ENCODE assay signal across 23 mouse cellular contexts in the genomic region with DNA sequence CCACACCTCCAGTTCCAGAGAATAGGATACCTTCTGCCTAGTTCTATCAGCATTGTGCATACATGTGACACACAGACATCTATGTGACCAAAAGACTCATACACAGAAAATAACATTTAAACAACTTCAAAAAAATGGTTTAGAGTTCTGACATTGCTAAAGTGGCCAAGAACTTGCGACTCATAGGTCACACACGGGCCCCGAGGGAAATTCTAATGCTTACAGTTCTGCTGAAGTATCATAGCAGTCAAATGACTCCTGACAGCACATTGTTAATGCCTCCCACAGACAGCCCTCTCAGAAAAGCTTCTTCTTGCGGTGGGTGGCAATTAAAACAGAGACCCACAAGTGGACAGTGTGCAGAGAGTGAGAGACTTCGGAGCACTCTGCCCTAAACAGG. TPM values are rescaled to one million over a fixed set of nuclear protein-coding genes. Genes with fewer than 3 reads are reported as not detected.
DNase-seq lines count a peak whose midpoint lies in the region; TF ChIP-seq lines count a peak whose summit lies in the region.
"Had no signal": no experiment of that assay in that cellular context is flagged by ENCODE, and none has a peak within 500 bp of the region (broad histone marks: within the 10 kb centered on the region; RNA-seq: fewer than 3 reads in every experiment).

No protein-coding gene starts in this region.

- no peaks in the 10 kb centered on the region for H3K79me2 ChIP-seq in C2C12 (ENCODE audit: control insufficient read depth, insufficient read depth)
- no peaks in the 10 kb centered on the region for H3K79me2 ChIP-seq in myocyte (ENCODE audit: control insufficient read depth, insufficient read depth)

- H3K27me3 ChIP-seq in C2C12 (ENCODE audit: control insufficient read depth, insufficient read depth, insufficient read length): no peaks in the 10 kb centered on the region
- H3K27me3 ChIP-seq in myocyte (ENCODE audit: control insufficient read depth, insufficient read depth, insufficient read length): no peaks in the 10 kb centered on the region
- H3K27me3 ChIP-seq: embryonic facial prominence, embryonic 13.5 days; embryonic facial prominence, embryonic 15.5 days; forebrain, embryonic 12.5 days; Patski had no signal

- TF ChIP-seq POLR2A in myocyte (IDR thresholded peaks at IDR 0.05; ENCODE audit: insufficient read length, low read depth): no peak

- H3K4me2 ChIP-seq in myocyte (ENCODE audit: low read depth): peak overlapping the region; percentile 16
- H3K4me2 ChIP-seq: embryonic facial prominence, embryonic 13.5 days; embryonic facial prominence, embryonic 15.5 days; forebrain, embryonic 12.5 days had no signal

- no peaks in the 10 kb centered on the region for H3K79me3 ChIP-seq in C2C12 (ENCODE audit: low read depth)

- no peak for TF ChIP-seq CTCF in C2C12 (IDR thresholded peaks at IDR 0.05; ENCODE audit: control insufficient read depth, insufficient read depth, insufficient read length)

- H3K4me3 ChIP-seq in C2C12 (ENCODE audit: insufficient read depth, poor library complexity, severe bottlenecking) (no peak overlapping the region), myocyte (no peak overlapping the region)
- H3K4me3 ChIP-seq: embryonic facial prominence, embryonic 13.5 days; embryonic facial prominence, embryonic 15.5 days; erythroblast, embryonic 14.5 days; forebrain, embryonic 10.5 days; forebrain, embryonic 12.5 days had no signal

- H3ac ChIP-seq in C2C12 (ENCODE audit: control insufficient read depth, insufficient read length, low read depth): no peak overlapping the region
- no peak overlapping the region for H3ac ChIP-seq in myocyte (ENCODE audit: control insufficient read depth, insufficient read length)

- H3K36me3 ChIP-seq in C2C12 (ENCODE audit: control insufficient read depth, insufficient read depth) (no peaks in the 10 kb centered on the region), myocyte (ENCODE audit: control insufficient read depth, insufficient read depth) (no peaks in the 10 kb centered on the region)
- H3K36me3 ChIP-seq: embryonic facial prominence, embryonic 13.5 days; embryonic facial prominence, embryonic 15.5 days; forebrain, embryonic 10.5 days; forebrain, embryonic 12.5 days had no signal

- peak; percentile 55 for DNase-seq in adipocyte (ENCODE audit: low spot score)
- no peak for DNase-seq in ovary, postnatal 10 days (ENCODE audit: low spot score)
- DNase-seq in kidney, postnatal 10 days: no peak
- no peak for DNase-seq in thymus, postnatal 10 days (ENCODE audit: low spot score in 2 of 2)
- DNase-seq: adrenal gland, adult 2 months; adrenal gland, postnatal 10 days; adrenal gland, postnatal 25 days; B cell, adult 2 months; cerebellum, adult 11 months; cerebellum, adult 18-20 months; cerebellum, adult 8-10 months; cerebellum, adult 9-11 months; cerebellum, postnatal 14 days; cerebellum, postnatal 36 days; embryo, embryonic 11 days had no signal

TF ChIP-seq in C2C12, 6 proteins besides CTCF, POLR2A, EP300 and RAD21:
- TF ChIP-seq MYOG (IDR thresholded peaks at IDR 0.05; ENCODE audit: control insufficient read depth, extremely low read depth, insufficient read length) (no peak), FOSL1 (IDR thresholded peaks at IDR 0.05; ENCODE audit: insufficient read depth, low read length, poor library complexity, severe bottlenecking) (peak; percentile 56)

TF ChIP-seq in myocyte, 11 proteins besides CTCF, POLR2A, EP300 and RAD21:
- TF ChIP-seq MYOD1 (IDR thresholded peaks at IDR 0.05; ENCODE audit: control insufficient read depth in 1 of 3, insufficient read length in 2 of 3, low read depth in 2 of 3): no peak
- no peak for TF ChIP-seq USF1 (IDR thresholded peaks at IDR 0.05; ENCODE audit: low read depth)
- no peak for TF ChIP-seq E2F4 (IDR thresholded peaks at IDR 0.05; ENCODE audit: insufficient read depth)
- no peak for TF ChIP-seq REST (IDR thresholded peaks at IDR 0.05; ENCODE audit: insufficient read depth, insufficient read length)
- no peak for TF ChIP-seq TCF3 (IDR thresholded peaks at IDR 0.05; ENCODE audit: insufficient read length, low read depth)
- no peak for TF ChIP-seq SRF (IDR thresholded peaks at IDR 0.05; ENCODE audit: control insufficient read depth, insufficient read length, low read depth)
- TF ChIP-seq MYOG (IDR thresholded peaks at IDR 0.05; ENCODE audit: control insufficient read depth in 1 of 3, insufficient read depth in 1 of 3, insufficient read length in 2 of 3, low read depth in 2 of 3): no peak
- TF ChIP-seq MAX (IDR thresholded peaks at IDR 0.05; ENCODE audit: low read depth): no peak
- TF ChIP-seq TCF12 (IDR thresholded peaks at IDR 0.05; ENCODE audit: insufficient read depth, poor library complexity, severe bottlenecking): no peak
- no peak for TF ChIP-seq CEBPB (IDR thresholded peaks at IDR 0.05; ENCODE audit: insufficient read depth, poor library complexity, severe bottlenecking)
- TF ChIP-seq POLR2AphosphoS2 (IDR thresholded peaks at IDR 0.05; ENCODE audit: insufficient read length, low read depth): no peak

RNA-seq across cellular contexts. Expression of a gene that starts 19.9 kb away (rescaled TPM):
- 17.4 TPM for polyA plus RNA-seq in C2C12 (2012; fragmentation: generic; extraction: Trizol)
- 16.7 TPM for polyA plus RNA-seq in myocyte (2012; fragmentation: generic; extraction: Trizol)

RNA-seq across cellular contexts. Expression of a gene that starts 35.3 kb away (rescaled TPM):
- polyA plus RNA-seq in C2C12 (2012; fragmentation: generic; extraction: Trizol): 50.2 TPM
- polyA plus RNA-seq in myocyte (2012; fragmentation: generic; extraction: Trizol): 81.0 TPM
